Mouse (Mus musculus) kidney, postnatal 0 days (tissue): Measurements from ENCODE around the gene Kdm5b. TPM values are rescaled to one million over a fixed set of nuclear protein-coding genes. Genes with fewer than 3 reads are reported as not detected.

ENCODE experiments used
- ATAC-seq: fragments of 200-750 bp; cut with Nextera tagmentation; replicated peaks from 2 replicates; pipeline ENCODE4 v1.8.0; 2017; ENCODE audit warnings: low read depth, moderate number of reproducible peaks, moderate TSS enrichment, moderate library complexity; ENCODE audit not compliant: low FRiP score
- DNase-seq: peaks from one replicate; pipeline ENCODE4 v3.0.0-alpha.2; 2016; ENCODE audit warnings: low spot score
- H3K27ac ChIP-seq: fragments of 300-500 bp; sonication (generic); 2 replicates; pipeline ENCODE4 v1.5.1; 2014; ENCODE audit warnings: mild to moderate bottlenecking
- H3K27me3 ChIP-seq: fragments of 300-500 bp; sonication (generic); 2 replicates; pipeline ENCODE4 v1.6.1; 2014; ENCODE audit warnings: low read length, mixed read lengths; ENCODE audit not compliant: insufficient read depth
- H3K36me3 ChIP-seq: fragments of 300-500 bp; sonication (generic); 2 replicates; pipeline ENCODE4 v1.6.1; 2014; ENCODE audit warnings: low read length, mixed read lengths; ENCODE audit not compliant: insufficient read depth
- H3K4me1 ChIP-seq: fragments of 300-500 bp; sonication (generic); replicated peaks from 2 replicates; pipeline ENCODE4 v1.6.1; 2014; ENCODE audit warnings: antibody characterized with exemption, low read length, mixed read lengths; ENCODE audit not compliant: insufficient read depth
- H3K4me2 ChIP-seq: fragments of 300-500 bp; sonication (generic); 2 replicates; pipeline ENCODE4 v1.6.1; 2014; ENCODE audit warnings: mild to moderate bottlenecking, low read length, moderate library complexity, mixed read lengths
- H3K4me3 ChIP-seq: fragments of 300-500 bp; sonication (generic); replicated peaks from 2 replicates; pipeline ENCODE4 v1.5.1; 2014; ENCODE audit warnings: low read depth, low read length
- H3K9ac ChIP-seq: fragments of 300-500 bp; sonication (generic); 2 replicates; pipeline ENCODE4 v1.6.1; 2014; ENCODE audit warnings: low read depth, low read length
- H3K9me3 ChIP-seq: fragments of 300-500 bp; sonication (generic); replicated peaks from 2 replicates; pipeline ENCODE4 v1.6.1; 2016; ENCODE audit warnings: low read length, inconsistent platforms, mixed read lengths
- CTCF ChIP-seq: IDR thresholded peaks from 2 replicates; pipeline ENCODE4 v1.5.1; 2016; ENCODE audit warnings: antibody characterized with exemption, low read depth, mild to moderate bottlenecking, moderate library complexity
- WGBS: fragments of 180-500 bp; shearing (Covaris S2); extraction: QIAGEN DNeasy Blood & Tissue Kit; methylation state at CpG from one replicate; pipeline ENCODE4 v1.1.7; 2014; 5-methylcytosine and 5-hydroxymethylcytosine counted together
- polyA plus RNA-seq: library from polyadenylated mRNA; unstranded; fragments of >200 nt; fragmentation: Nextera tagmentation; extraction: Ambion mirVana; gene quantifications from 2 replicates; pipeline ENCODE4 v1.2.1, GENCODE M21; 2015

The Kdm5b gene
- polyA plus RNA-seq, 1 experiment from 2014 or later: 40.2 TPM

- peaks cover 22% of the 10 kb centered on the region for H3K27me3 ChIP-seq
Observed at GRCm38 (mm10) chr1:134646261-134646962, 86.4 kb downstream of the Kdm5b start, which contains the start of gene Syt2. TSS of gene Syt2 (plus strand) at chr1:134646677.

GRCm38 (mm10) chr1:134646963-134647282, 87.0 kb downstream of the Kdm5b start:
- peak overlapping the region; percentile 54 for H3K9ac ChIP-seq
- H3K27ac ChIP-seq: no peak overlapping the region

More at GRCm38 (mm10) chr1:134646261-134646962, 86.4 kb downstream of the Kdm5b start, which contains the start of gene Syt2:
- no peak for TF ChIP-seq CTCF
- DNase-seq: peak; percentile 22
- H3K36me3 ChIP-seq: no peaks in the 10 kb centered on the region
- peak within 1 kb of the TSS; percentile 91 for H3K4me2 ChIP-seq
- under 1% methylated on average over 60 of the region's 63 CpGs for WGBS
- ATAC-seq: peak; percentile 43; the same call in 1 of the 2 replicates
- peak within 1 kb of the TSS; percentile 54 for H3K9ac ChIP-seq
- H3K27ac ChIP-seq: no peak within 1 kb of the TSS
- peaks cover 9% of the 10 kb centered on the region for H3K4me1 ChIP-seq
- peak within 1 kb of the TSS; percentile 53 for H3K4me3 ChIP-seq
- H3K9me3 ChIP-seq: no peaks in the 10 kb centered on the region

GRCm38 (mm10) chr1:134647591-134647990, 87.6 kb downstream of the Kdm5b start:
- H3K4me3 ChIP-seq: no peak overlapping the region
- TF ChIP-seq CTCF: no peak

More at GRCm38 (mm10) chr1:134646963-134647282, 87.0 kb downstream of the Kdm5b start:
- Histone ChIP-seq H3K27me3 (peaks cover 22% of the 10 kb centered on the region), H3K9me3 (no peaks in the 10 kb centered on the region), H3K4me1 (peaks cover 14% of the 10 kb centered on the region), H3K4me3 (peak overlapping the region; percentile 53), H3K4me2 (peak overlapping the region; percentile 91), H3K36me3 (no peaks in the 10 kb centered on the region)
- ATAC-seq (no peak), DNase-seq (no peak)
- WGBS: under 1% methylated on average over 28 of the region's 28 CpGs
- TF ChIP-seq CTCF: no peak

GRCm38 (mm10) chr1:134650816-134651215, 90.8 kb downstream of the Kdm5b start:
- Histone ChIP-seq H3K27ac (peak overlapping the region; percentile 47; the same call in 1 of the 2 replicates), H3K36me3 (no peaks in the 10 kb centered on the region), H3K9me3 (no peaks in the 10 kb centered on the region), H3K4me3 (no peak overlapping the region), H3K9ac (no peak overlapping the region), H3K27me3 (peaks cover 16% of the 10 kb centered on the region), H3K4me1 (peaks cover 17% of the 10 kb centered on the region), H3K4me2 (no peak overlapping the region)
- WGBS: 64% methylated on average over 5 of the region's 5 CpGs
- DNase-seq (no peak), ATAC-seq (no peak)
- no peak for TF ChIP-seq CTCF

More at GRCm38 (mm10) chr1:134647591-134647990, 87.6 kb downstream of the Kdm5b start:
- no peaks in the 10 kb centered on the region for H3K9me3 ChIP-seq
- no peak overlapping the region for H3K27ac ChIP-seq
- H3K27me3 ChIP-seq: peaks cover 22% of the 10 kb centered on the region
- H3K4me2 ChIP-seq: no peak overlapping the region
- peaks cover 17% of the 10 kb centered on the region for H3K4me1 ChIP-seq
- H3K9ac ChIP-seq: no peak overlapping the region
- ATAC-seq (no peak), DNase-seq (no peak)
- WGBS: 48% methylated on average over 7 of the region's 7 CpGs
- no peaks in the 10 kb centered on the region for H3K36me3 ChIP-seq

GRCm38 (mm10) chr1:134651268-134651850, 91.4 kb downstream of the Kdm5b start:
- 20% methylated on average over 13 of the region's 13 CpGs for WGBS
- peak; percentile 82 for ATAC-seq

GRCm38 (mm10) chr1:134651851-134652398, 92.0 kb downstream of the Kdm5b start:
- DNase-seq (no peak), ATAC-seq (peak; percentile 38)
- no peak for TF ChIP-seq CTCF
- peaks cover 9% of the 10 kb centered on the region; the same call in 1 of the 2 replicates for H3K27me3 ChIP-seq
- WGBS: 13% methylated on average over 4 of the region's 4 CpGs
- H3K4me3 ChIP-seq: no peak overlapping the region
- H3K9me3 ChIP-seq: no peaks in the 10 kb centered on the region
- no peaks in the 10 kb centered on the region for H3K36me3 ChIP-seq
- peak overlapping the region; percentile 47 for H3K27ac ChIP-seq
- H3K9ac ChIP-seq: no peak overlapping the region
- peak overlapping the region; percentile 36 for H3K4me2 ChIP-seq
- peaks cover 14% of the 10 kb centered on the region for H3K4me1 ChIP-seq

More at GRCm38 (mm10) chr1:134651268-134651850, 91.4 kb downstream of the Kdm5b start:
- H3K27me3 ChIP-seq: peaks cover 11% of the 10 kb centered on the region
- TF ChIP-seq CTCF: no peak
- H3K36me3 ChIP-seq: no peaks in the 10 kb centered on the region
- DNase-seq: peak; percentile 68
- peaks cover 14% of the 10 kb centered on the region for H3K4me1 ChIP-seq
- peak overlapping the region; percentile 36 for H3K4me2 ChIP-seq
- no peak overlapping the region for H3K4me3 ChIP-seq
- no peak overlapping the region for H3K9ac ChIP-seq
- H3K9me3 ChIP-seq: no peaks in the 10 kb centered on the region
- peak overlapping the region; percentile 47 for H3K27ac ChIP-seq
